Mouse (Mus musculus): ENCODE measurements at regions not wholly inside any gene's neighbourhood (a gene's known extent, or its start where the extent isn't known, plus 50 kb on each side); places are given as distances from the start of the nearest gene placed in this dataset.

DNA sequence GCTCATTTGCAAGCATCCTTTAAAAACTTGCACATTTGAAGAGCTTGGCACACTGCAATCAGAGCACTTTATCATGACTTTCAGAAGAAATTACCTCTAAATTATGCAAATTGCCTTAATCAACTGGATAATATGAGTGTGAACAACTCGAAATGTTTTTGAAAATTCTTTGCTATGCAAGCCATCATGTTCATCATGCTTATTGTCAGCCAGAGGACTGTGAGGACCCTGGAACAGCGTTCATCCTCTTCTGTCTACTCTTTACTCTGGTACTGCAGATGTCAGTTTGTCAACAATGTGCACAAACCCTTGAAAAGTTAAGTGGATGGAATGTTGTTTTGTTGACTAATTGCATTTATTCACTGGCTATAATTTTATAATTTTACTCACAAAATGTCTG is 1899.9 kb upstream of the Slc39a10 start:
- ATAC-seq (replicated peaks; ENCODE audit: low read depth, poor library complexity, severe bottlenecking) = no peak

DNA sequence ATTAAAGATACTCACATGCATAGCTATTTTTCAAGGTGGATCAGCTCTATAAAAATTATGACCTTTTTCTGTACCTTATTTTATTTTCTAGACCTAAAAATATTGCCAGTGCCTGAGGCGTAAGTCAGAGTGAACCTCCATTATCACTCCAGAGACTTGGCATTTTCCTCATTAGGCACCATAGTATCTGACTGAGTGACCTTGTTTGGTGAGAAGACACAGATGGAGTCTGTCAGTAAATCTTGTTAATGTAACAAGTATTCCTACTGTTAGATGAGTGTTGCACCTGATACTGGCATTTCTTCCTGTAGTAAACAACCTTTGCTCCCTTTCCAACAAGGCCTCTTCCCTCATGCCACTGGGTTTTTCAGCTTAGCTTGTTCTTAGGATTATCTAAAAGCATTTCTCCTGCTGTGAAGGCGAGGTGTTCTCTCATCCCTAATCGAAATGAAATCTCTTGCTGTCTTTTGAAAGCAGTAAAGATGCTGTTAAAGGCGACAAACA is 1860.7 kb upstream of the Slc39a10 start:
- ATAC-seq (replicated peaks; ENCODE audit: low read depth, poor library complexity, severe bottlenecking) = no peak

- ATAC-seq (replicated peaks; ENCODE audit: low read depth, poor library complexity, severe bottlenecking) = no peak
Observed at GRCm38 (mm10) chr1:48733580-48733979, 1840.9 kb upstream of the Slc39a10 start.

DNA sequence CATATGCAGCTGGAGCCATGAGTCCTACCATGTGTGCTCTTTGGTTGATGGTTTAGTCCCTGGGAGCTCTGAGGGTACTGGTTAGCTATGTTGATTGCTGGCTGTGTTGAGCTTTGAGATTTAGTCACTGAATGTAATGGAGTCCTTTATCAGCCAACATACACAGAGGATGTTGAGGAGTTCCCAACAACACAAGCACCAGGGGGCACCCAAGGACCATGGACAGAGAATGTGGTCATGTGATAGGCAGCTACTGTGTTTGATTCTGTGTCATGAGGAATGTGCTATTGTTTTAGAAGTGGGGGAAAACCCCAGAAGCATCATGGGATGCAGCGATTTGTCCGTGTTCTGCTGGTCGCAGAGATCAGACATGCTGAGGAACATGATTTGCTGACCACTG is 1816.0 kb upstream of the Slc39a10 start:
- 0 out of 2 replicates have a peak, but pooled peaks have one; percentile 39 for ATAC-seq (replicated peaks; ENCODE audit: low read depth, poor library complexity, severe bottlenecking)
